Mouse (Mus musculus) midbrain, embryonic 13.5 days (tissue): Measurements from ENCODE around the gene Ric3. TPM values are rescaled to one million over a fixed set of nuclear protein-coding genes. Genes with fewer than 3 reads are reported as not detected.
"Not testable (repeated sequence)": the region's sequence is repeated elsewhere in the genome, so short reads cannot be mapped to it uniquely, and the experiment has no call there.

Experiments
- ATAC-seq: fragments of 200-750 bp; cut with Nextera tagmentation; 2 replicates; pipeline ENCODE4 v1.8.0; 2017; ENCODE audit warnings: mild to moderate bottlenecking, moderate TSS enrichment, moderate library complexity
- H3K27ac ChIP-seq: fragments of 300-500 bp; sonication (generic); 2 replicates; pipeline ENCODE4 v1.5.1; 2015; ENCODE audit warnings: inconsistent platforms, mild to moderate bottlenecking, moderate library complexity
- H3K27me3 ChIP-seq: fragments of 300-500 bp; sonication (generic); 2 replicates; pipeline ENCODE4 v1.6.1; 2015; ENCODE audit warnings: mild to moderate bottlenecking, inconsistent platforms
- H3K36me3 ChIP-seq: fragments of 300-500 bp; sonication (generic); 2 replicates; pipeline ENCODE4 v1.6.1; 2015; ENCODE audit warnings: mild to moderate bottlenecking, inconsistent platforms
- H3K4me1 ChIP-seq: fragments of 300-500 bp; sonication (generic); replicated peaks from 2 replicates; pipeline ENCODE4 v1.6.1; 2015; ENCODE audit warnings: inconsistent platforms
- H3K4me2 ChIP-seq: fragments of 300-500 bp; sonication (generic); replicated peaks from 2 replicates; pipeline ENCODE4 v1.6.1; 2015; ENCODE audit warnings: moderate library complexity, mild to moderate bottlenecking, inconsistent platforms
- H3K4me3 ChIP-seq: fragments of 300-500 bp; sonication (generic); replicated peaks from 2 replicates; pipeline ENCODE4 v1.5.1; 2015; ENCODE audit warnings: mild to moderate bottlenecking, inconsistent platforms
- H3K9ac ChIP-seq: fragments of 300-500 bp; sonication (generic); replicated peaks from 2 replicates; pipeline ENCODE4 v1.6.1; 2015; ENCODE audit warnings: mild to moderate bottlenecking, inconsistent platforms
- H3K9me3 ChIP-seq: fragments of 300-500 bp; sonication (generic); 2 replicates; pipeline ENCODE4 v1.6.1; 2016; ENCODE audit warnings: mild to moderate bottlenecking, inconsistent platforms
- WGBS: fragments of 180-500 bp; shearing (Covaris S2); methylation state at CpG from one replicate; pipeline ENCODE4 v1.1.7; 2015; 5-methylcytosine and 5-hydroxymethylcytosine counted together
- polyA plus RNA-seq: library from polyadenylated mRNA; unstranded; fragments of >200 nt; fragmentation: Nextera tagmentation; extraction: Ambion mirVana; gene quantifications from 2 replicates; pipeline ENCODE4 v1.2.1, GENCODE M21; 2015

Ric3 gene
- polyA plus RNA-seq, 1 experiment from 2014 or later, result 34.0 TPM

GRCm38 (mm10) chr7:109097203-109097602 lies 14.1 kb upstream of the Ric3 start:
- Histone ChIP-seq H3K4me1 (0 out of 2 replicates have a peak, but pooled peaks cover 2% of the 10 kb centered on the region), H3K27me3 (no peaks in the 10 kb centered on the region), H3K9me3 (no peaks in the 10 kb centered on the region), H3K4me3 (no peak overlapping the region), H3K36me3 (no peaks in the 10 kb centered on the region), H3K9ac (no peak overlapping the region), H3K27ac (no peak overlapping the region), H3K4me2 (no peak overlapping the region)
- no peak for ATAC-seq
- 80% methylated on average over 7 of the region's 7 CpGs for WGBS

- Histone ChIP-seq H3K9ac (no peak overlapping the region), H3K4me3 (no peak overlapping the region), H3K27me3 (no peaks in the 10 kb centered on the region), H3K4me2 (no peak overlapping the region), H3K4me1 (0 out of 2 replicates have a peak, but pooled peaks cover 2% of the 10 kb centered on the region), H3K36me3 (no peaks in the 10 kb centered on the region), H3K9me3 (no peaks in the 10 kb centered on the region), H3K27ac (no peak overlapping the region)
- ATAC-seq, result no peak
- WGBS, result 88% methylated on average over 4 of the region's 4 CpGs
Observed at GRCm38 (mm10) chr7:109096618-109097017, 13.5 kb upstream of the Ric3 start.

- H3K9me3 ChIP-seq, result no peaks in the 10 kb centered on the region
- no CpG with 5 or more reads among the region's 7 CpGs for WGBS
Observed at GRCm38 (mm10) chr7:109094294-109094693, 11.2 kb upstream of the Ric3 start.

DNA sequence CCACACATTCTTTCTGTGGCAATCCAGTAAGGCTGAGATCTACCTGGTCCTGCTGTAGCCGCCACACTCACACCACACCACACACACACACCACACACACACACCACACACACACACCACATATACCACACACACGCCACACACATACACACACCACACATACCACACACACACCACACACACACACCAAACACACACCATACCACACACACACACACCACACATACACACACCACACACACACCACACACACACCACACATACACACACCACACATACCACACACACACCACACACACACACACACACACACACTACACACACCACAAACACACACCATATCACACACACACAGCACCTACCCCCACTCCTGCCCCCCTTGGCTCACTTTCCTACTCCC lies 8.2 kb upstream of the Ric3 start:
- not testable (repeated sequence) for ATAC-seq, H3K9me3 ChIP-seq, H3K27ac ChIP-seq, H3K36me3 ChIP-seq, H3K27me3 ChIP-seq, H3K4me3 ChIP-seq, H3K4me1 ChIP-seq, H3K4me2 ChIP-seq, H3K9ac ChIP-seq
- WGBS, result no CpG with 5 or more reads among the region's 2 CpGs

More at GRCm38 (mm10) chr7:109094294-109094693, 11.2 kb upstream of the Ric3 start:
- H3K4me3 ChIP-seq, result no peak overlapping the region
- ATAC-seq, result no peak
- H3K36me3 ChIP-seq, result no peaks in the 10 kb centered on the region
- no peak overlapping the region for H3K27ac ChIP-seq
- no peak overlapping the region for H3K9ac ChIP-seq
- H3K27me3 ChIP-seq, result 0 out of 2 replicates have a peak, but pooled peaks cover 4% of the 10 kb centered on the region
- no peak overlapping the region for H3K4me2 ChIP-seq
- H3K4me1 ChIP-seq, result 0 out of 2 replicates have a peak, but pooled peaks cover 2% of the 10 kb centered on the region

DNA sequence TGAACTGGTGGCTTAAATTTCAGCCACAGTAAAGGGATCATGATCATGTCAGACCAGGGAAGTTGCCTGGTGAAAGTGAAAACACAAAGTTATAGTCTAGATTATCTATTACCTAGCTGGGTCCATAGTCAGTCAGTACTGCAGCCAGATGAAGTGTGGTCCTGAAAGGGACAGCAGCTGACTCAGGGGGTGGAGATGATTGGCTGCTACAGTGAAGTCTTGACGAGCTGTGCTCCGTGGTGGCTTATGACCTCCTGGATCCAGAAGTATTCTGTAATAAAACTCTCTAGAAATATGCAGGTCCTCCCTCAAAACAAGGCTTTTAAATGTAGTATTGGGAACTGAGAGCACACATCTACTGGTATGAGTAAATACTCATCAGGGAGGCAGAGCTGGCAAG lies 3.8 kb upstream of the Ric3 start:
- ATAC-seq, result no peak

GRCm38 (mm10) chr7:109083813-109084184 lies 668 bp upstream of the Ric3 start:
- no peaks in the 10 kb centered on the region for H3K9me3 ChIP-seq
- H3K4me3 ChIP-seq, result peak overlapping the region; percentile 74
- H3K36me3 ChIP-seq, result no peaks in the 10 kb centered on the region
- no peaks in the 10 kb centered on the region; the same call in 1 of the 2 replicates for H3K27me3 ChIP-seq
- H3K4me1 ChIP-seq, result peaks cover 17% of the 10 kb centered on the region
- WGBS, result 79% methylated on average over 4 of the region's 4 CpGs
- no peak overlapping the region for H3K27ac ChIP-seq
- no peak for ATAC-seq
- peak overlapping the region; percentile 63 for H3K4me2 ChIP-seq
- peak overlapping the region; percentile 80; the same call in 1 of the 2 replicates for H3K9ac ChIP-seq

More for the DNA sequence above, 3.8 kb upstream of the Ric3 start:
- Histone ChIP-seq H3K27me3 (peaks cover 4% of the 10 kb centered on the region; the same call in 1 of the 2 replicates), H3K9me3 (no peaks in the 10 kb centered on the region), H3K4me3 (no peak overlapping the region), H3K36me3 (no peaks in the 10 kb centered on the region), H3K4me1 (peaks cover 14% of the 10 kb centered on the region), H3K4me2 (no peak overlapping the region), H3K9ac (no peak overlapping the region), H3K27ac (no peak overlapping the region)
- 31% methylated on average over 2 of the region's 2 CpGs for WGBS

GRCm38 (mm10) chr7:109082269-109083112 lies 640 bp downstream of the Ric3 start:
- Histone ChIP-seq H3K9me3 (no peaks in the 10 kb centered on the region), H3K4me1 (peaks cover 17% of the 10 kb centered on the region), H3K27me3 (no peaks in the 10 kb centered on the region), H3K4me2 (peak overlapping the region; percentile 63), H3K36me3 (no peaks in the 10 kb centered on the region), H3K9ac (peak overlapping the region; percentile 80), H3K4me3 (peak overlapping the region; percentile 74), H3K27ac (peak overlapping the region; percentile 35; the same call in 1 of the 2 replicates)
- ATAC-seq, result peak; percentile 53; the same call in 1 of the 2 replicates
- 13% methylated on average over 12 of the region's 12 CpGs for WGBS

- no peaks in the 10 kb centered on the region for H3K27me3 ChIP-seq
- no peak overlapping the region for H3K27ac ChIP-seq
- H3K36me3 ChIP-seq, result no peaks in the 10 kb centered on the region
- no peak overlapping the region for H3K4me3 ChIP-seq
- no peak for ATAC-seq
- 90% methylated on average over 5 of the region's 5 CpGs for WGBS
- H3K4me2 ChIP-seq, result no peak overlapping the region
- no peaks in the 10 kb centered on the region for H3K4me1 ChIP-seq
- H3K9ac ChIP-seq, result no peak overlapping the region
- H3K9me3 ChIP-seq, result no peaks in the 10 kb centered on the region
Observed at GRCm38 (mm10) chr7:109072326-109072725, 10.8 kb downstream of the Ric3 start.

GRCm38 (mm10) chr7:109069641-109070040 lies 13.5 kb downstream of the Ric3 start:
- H3K9me3 ChIP-seq, result no peaks in the 10 kb centered on the region
- ATAC-seq, result no peak

GRCm38 (mm10) chr7:109059536-109059935 lies 23.6 kb downstream of the Ric3 start:
- H3K4me2 ChIP-seq, result no peak overlapping the region
- H3K36me3 ChIP-seq, result peaks cover 12% of the 10 kb centered on the region; the same call in 1 of the 2 replicates
- H3K4me3 ChIP-seq, result no peak overlapping the region
- no peaks in the 10 kb centered on the region for H3K27me3 ChIP-seq
- H3K4me1 ChIP-seq, result no peaks in the 10 kb centered on the region
- H3K9ac ChIP-seq, result no peak overlapping the region
- no peak overlapping the region for H3K27ac ChIP-seq
- 93% methylated on average over 4 of the region's 4 CpGs for WGBS
- no peaks in the 10 kb centered on the region for H3K9me3 ChIP-seq
- no peak for ATAC-seq

More at GRCm38 (mm10) chr7:109069641-109070040, 13.5 kb downstream of the Ric3 start:
- Histone ChIP-seq H3K27me3 (no peaks in the 10 kb centered on the region), H3K9ac (no peak overlapping the region), H3K4me3 (no peak overlapping the region), H3K27ac (no peak overlapping the region), H3K4me2 (no peak overlapping the region), H3K36me3 (no peaks in the 10 kb centered on the region), H3K4me1 (no peaks in the 10 kb centered on the region)
- 91% methylated on average over 4 of the region's 4 CpGs for WGBS

DNA sequence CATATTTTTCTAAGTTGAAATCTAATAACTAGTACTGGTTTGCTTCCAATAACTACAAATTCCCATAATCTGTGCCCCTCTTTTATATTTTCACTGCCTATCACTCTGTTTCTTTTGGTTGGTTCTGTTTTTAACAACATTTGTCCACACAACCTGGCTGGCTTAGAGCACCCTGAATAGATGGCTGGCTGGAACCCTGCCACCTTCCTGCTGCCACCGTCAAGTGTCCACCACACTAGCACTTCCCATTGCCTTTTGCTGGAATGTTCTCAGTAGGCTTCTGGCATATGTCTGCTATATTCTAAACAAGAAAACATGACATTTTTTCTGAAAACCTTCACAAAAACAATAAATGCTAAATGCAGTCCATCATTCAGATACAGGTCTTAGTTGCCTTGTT lies 32.3 kb downstream of the Ric3 start:
- Histone ChIP-seq H3K4me3 (no peak overlapping the region), H3K27ac (no peak overlapping the region), H3K9me3 (no peaks in the 10 kb centered on the region), H3K9ac (no peak overlapping the region), H3K27me3 (no peaks in the 10 kb centered on the region), H3K4me1 (no peaks in the 10 kb centered on the region), H3K4me2 (no peak overlapping the region), H3K36me3 (peaks cover 26% of the 10 kb centered on the region)
- no peak for ATAC-seq
- WGBS, result 93% methylated on average over 1 of the region's 1 CpGs

DNA sequence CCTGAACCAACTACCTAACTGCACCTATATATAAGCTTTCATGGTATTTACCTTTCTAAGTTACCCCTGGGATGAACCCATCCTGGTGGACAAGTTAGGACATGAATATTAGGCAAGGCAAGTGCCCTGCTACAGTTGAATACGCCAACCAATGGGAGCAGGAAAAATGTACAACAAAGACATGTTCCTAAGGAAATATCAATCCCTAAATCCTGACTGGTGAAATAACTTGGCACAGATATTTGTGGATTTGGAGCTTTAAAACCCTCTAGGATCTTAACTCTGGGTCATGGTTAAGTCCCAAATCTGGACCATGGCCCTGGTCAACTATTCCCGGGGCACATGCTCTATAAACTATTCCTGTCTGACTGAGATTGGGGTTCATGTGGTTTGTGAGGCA lies 37.3 kb downstream of the Ric3 start:
- no peak for ATAC-seq
- no peaks in the 10 kb centered on the region for H3K4me1 ChIP-seq
- WGBS, result 97% methylated on average over 2 of the region's 2 CpGs
- H3K27ac ChIP-seq, result no peak overlapping the region
- no peak overlapping the region for H3K4me3 ChIP-seq
- no peaks in the 10 kb centered on the region for H3K9me3 ChIP-seq
- no peaks in the 10 kb centered on the region for H3K27me3 ChIP-seq
- H3K4me2 ChIP-seq, result no peak overlapping the region
- H3K9ac ChIP-seq, result no peak overlapping the region
- H3K36me3 ChIP-seq, result peaks cover 14% of the 10 kb centered on the region
